Mouse (Mus musculus) embryo, embryonic 10.5 days (tissue): ENCODE measurements around the gene Ddc.

Experiments
- DNase-seq: peaks from one replicate; pipeline ENCODE4 v3.0.0-alpha.2; 2015; ENCODE audit warnings: low spot score

Gene Ddc

GRCm38 (mm10) chr11:11845044-11845443 lies 52.9 kb downstream of the Ddc start:
- no peak for DNase-seq

- DNase-seq, result no peak
Measured at GRCm38 (mm10) chr11:11844367-11844971, 53.5 kb downstream of the Ddc start.

- DNase-seq, result no peak
Measured at GRCm38 (mm10) chr11:11841590-11841989, 56.4 kb downstream of the Ddc start.

GRCm38 (mm10) chr11:11840746-11841145 lies 57.2 kb downstream of the Ddc start:
- no peak for DNase-seq

GRCm38 (mm10) chr11:11839874-11840273 lies 58.1 kb downstream of the Ddc start:
- DNase-seq, result no peak

GRCm38 (mm10) chr11:11837384-11837783 lies 60.6 kb downstream of the Ddc start:
- DNase-seq, result no peak

GRCm38 (mm10) chr11:11836713-11837370 lies 61.1 kb downstream of the Ddc start:
- no peak for DNase-seq

- no peak for DNase-seq
Measured at GRCm38 (mm10) chr11:11836262-11836661, 61.7 kb downstream of the Ddc start.

- DNase-seq, result no peak
Measured at GRCm38 (mm10) chr11:11835791-11836190, 62.2 kb downstream of the Ddc start.

- DNase-seq, result no peak
Measured at GRCm38 (mm10) chr11:11835361-11835760, 62.6 kb downstream of the Ddc start.

GRCm38 (mm10) chr11:11833100-11833499 lies 64.8 kb downstream of the Ddc start:
- peak; percentile 90 for DNase-seq

- no peak for DNase-seq
Measured at GRCm38 (mm10) chr11:11832755-11833084, 65.2 kb downstream of the Ddc start.

- peak; percentile 77 for DNase-seq
Measured at GRCm38 (mm10) chr11:11831940-11832754, 65.8 kb downstream of the Ddc start.

GRCm38 (mm10) chr11:11831526-11831925 lies 66.4 kb downstream of the Ddc start:
- DNase-seq, result no peak

- no peak for DNase-seq
Measured at GRCm38 (mm10) chr11:11830884-11831495, 67.0 kb downstream of the Ddc start.

GRCm38 (mm10) chr11:11829161-11830000 lies 68.6 kb downstream of the Ddc start:
- peak; percentile 74 for DNase-seq

GRCm38 (mm10) chr11:11828761-11829160 lies 69.2 kb downstream of the Ddc start:
- peak; percentile 73 for DNase-seq

- peak; percentile 79 for DNase-seq
Measured at GRCm38 (mm10) chr11:11828251-11828650, 69.7 kb downstream of the Ddc start.

- no peak for DNase-seq
Measured at GRCm38 (mm10) chr11:11826475-11826874, 71.5 kb downstream of the Ddc start.

- DNase-seq, result no peak
Measured at GRCm38 (mm10) chr11:11825670-11826069, 72.3 kb downstream of the Ddc start.

- DNase-seq, result no peak
Measured at GRCm38 (mm10) chr11:11824970-11825635, 72.8 kb downstream of the Ddc start.
